Mouse (Mus musculus) ES-Bruce4 (cell line): ENCODE measurements around the gene Pank3.

Experiments
- CTCF ChIP-seq: IDR thresholded peaks from one replicate; pipeline ENCODE4 v1.8.1; 2011; ENCODE audit warnings: low read depth, low read length
- POLR2A ChIP-seq: IDR thresholded peaks from one replicate; pipeline ENCODE4 v1.8.1; 2011; ENCODE audit warnings: low read length; ENCODE audit not compliant: insufficient read depth

DNA sequence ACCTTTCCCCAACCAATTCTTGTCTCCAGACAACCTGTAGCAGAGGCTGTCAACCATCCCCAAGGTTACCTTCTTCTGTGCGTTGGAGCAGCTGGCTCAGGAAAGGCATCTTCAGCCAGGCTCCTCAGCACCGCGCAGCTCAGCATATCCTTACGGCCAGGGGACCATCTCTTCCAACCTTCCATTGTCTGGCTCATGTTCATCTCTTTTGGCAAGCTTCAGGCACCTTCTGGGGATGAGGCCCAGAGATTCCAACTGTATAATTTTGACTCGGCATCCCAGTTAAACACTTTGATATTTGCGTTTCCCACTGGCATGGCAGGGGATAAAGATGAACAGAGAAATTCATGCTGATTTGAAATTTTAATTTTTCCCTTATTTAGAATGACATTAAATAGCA is 25.7 kb upstream of the Pank3 start:
- TF ChIP-seq POLR2A (no peak), CTCF (no peak)
